Mouse (Mus musculus) heart, adult 2 months (tissue): Measurements from ENCODE around the gene Nfe2l2. TPM values are rescaled to one million over a fixed set of nuclear protein-coding genes. Genes with fewer than 3 reads are reported as not detected.

ENCODE experiments used
- DNase-seq, 2 experiments: peaks; one replicate each; pipeline ENCODE4 v3.0.0; 2021
- H3K27ac ChIP-seq: fragments of 200-600 bp; 2 replicates; pipeline ENCODE4 v1.8.1; 2022
- H3K27me3 ChIP-seq: fragments of 200-500 bp; 2 replicates; pipeline ENCODE4 v1.6.1; 2012; ENCODE audit warnings: mild to moderate bottlenecking, low read length, inconsistent platforms, mixed read lengths; ENCODE audit not compliant: control insufficient read depth, insufficient read depth
- H3K36me3 ChIP-seq: fragments of 200-500 bp; 2 replicates; pipeline ENCODE4 v1.6.1; 2012; ENCODE audit warnings: low read length, inconsistent platforms; ENCODE audit not compliant: control insufficient read depth, insufficient read depth
- H3K4me1 ChIP-seq: fragments of 200-500 bp; 2 replicates; pipeline ENCODE4 v1.6.1; 2011; ENCODE audit warnings: low read length; ENCODE audit not compliant: control insufficient read depth, insufficient read depth
- H3K4me3 ChIP-seq: fragments of 200-600 bp; 2 replicates; pipeline ENCODE4 v1.8.1; 2022
- H3K79me2 ChIP-seq: fragments of 200-500 bp; replicated peaks from 2 replicates; pipeline ENCODE4 v1.6.1; 2012; ENCODE audit warnings: mild to moderate bottlenecking, inconsistent platforms, low read length, moderate library complexity, mixed read lengths; ENCODE audit not compliant: control insufficient read depth, insufficient read depth
- H3K9ac ChIP-seq: fragments of 200-500 bp; 2 replicates; pipeline ENCODE4 v1.6.1; 2012; ENCODE audit warnings: low read depth, mild to moderate bottlenecking, control low read depth, inconsistent platforms, low read length, mixed read lengths
- CTCF ChIP-seq: fragments of 200-600 bp; IDR thresholded peaks from 2 replicates; pipeline ENCODE4 v1.8.1; 2022; ENCODE audit warnings: antibody characterized with exemption, mild to moderate bottlenecking, moderate library complexity
- EP300 ChIP-seq: fragments of 200-500 bp; IDR thresholded peaks from 2 replicates; pipeline ENCODE4 v1.6.1; 2011; ENCODE audit warnings: low read depth, low read length, control low read depth; ENCODE audit not compliant: insufficient read depth
- POLR2A ChIP-seq: fragments of 200-500 bp; IDR thresholded peaks from 2 replicates; pipeline ENCODE4 v1.6.1; 2011; ENCODE audit warnings: mild to moderate bottlenecking, low read depth, low read length, control low read depth; ENCODE audit not compliant: insufficient read depth
- WGBS: fragments of 180-500 bp; shearing (Covaris S2); methylation state at CpG from one replicate; pipeline ENCODE4 v1.1.7; 2018; 5-methylcytosine and 5-hydroxymethylcytosine counted together
- intact Hi-C: fragments of 180-260 bp; cut with DNase I; formaldehyde crosslinking; loops from one replicate; pipeline ENCODE4 v1.15.1; 2025
- polyA plus RNA-seq: library from polyadenylated mRNA; depleted of rRNA; stranded (reverse); fragments of >200 nt; gene quantifications from 2 replicates; pipeline ENCODE4 v1.2.3, GENCODE M21; 2012
- total RNA-seq, 2 experiments: library from RNA; stranded (reverse); gene quantifications; 2 replicates each; pipeline ENCODE4 v1.2.3; 2021

The Nfe2l2 gene
- total and polyA plus RNA-seq, 3 experiments: 36.5 to 67.1 (median 56.2) TPM

- TF ChIP-seq EP300 (no peak), CTCF (no peak)
- no peaks in the 10 kb centered on the region for H3K79me2 ChIP-seq
- intact Hi-C loops: no loop called here
- no peak for DNase-seq
- no peak overlapping the region for H3K9ac ChIP-seq
- H3K4me3 ChIP-seq: no peak overlapping the region
- H3K4me1 ChIP-seq: no peaks in the 10 kb centered on the region
- peaks cover 11% of the 10 kb centered on the region for H3K36me3 ChIP-seq
- 52% methylated on average over 3 of the region's 3 CpGs for WGBS
- H3K27ac ChIP-seq: no peak overlapping the region
- H3K27me3 ChIP-seq: no peaks in the 10 kb centered on the region
Measured at GRCm38 (mm10) chr2:75672561-75672960, 31.9 kb downstream of the Nfe2l2 start.

- WGBS: 85% methylated on average over 2 of the region's 2 CpGs
- Histone ChIP-seq H3K79me2 (no peaks in the 10 kb centered on the region), H3K27me3 (no peaks in the 10 kb centered on the region), H3K27ac (no peak overlapping the region), H3K9ac (no peak overlapping the region), H3K4me3 (no peak overlapping the region), H3K36me3 (peaks cover 6% of the 10 kb centered on the region), H3K4me1 (no peaks in the 10 kb centered on the region)
- no peak for DNase-seq
- intact Hi-C loops: no loop called here
- TF ChIP-seq POLR2A (no peak), CTCF (no peak), EP300 (no peak)
Measured at GRCm38 (mm10) chr2:75671337-75671660, 33.1 kb downstream of the Nfe2l2 start.

GRCm38 (mm10) chr2:75670446-75671336, 33.8 kb downstream of the Nfe2l2 start:
- Histone ChIP-seq H3K4me1 (no peaks in the 10 kb centered on the region), H3K9ac (no peak overlapping the region), H3K4me3 (no peak overlapping the region), H3K79me2 (no peaks in the 10 kb centered on the region), H3K27ac (no peak overlapping the region), H3K27me3 (no peaks in the 10 kb centered on the region), H3K36me3 (peaks cover under 1% of the 10 kb centered on the region)
- TF ChIP-seq CTCF (peak; percentile 31), EP300 (no peak)
- DNase-seq: no peak
- intact Hi-C loops: no loop called here
- 80% methylated on average over 6 of the region's 6 CpGs for WGBS

GRCm38 (mm10) chr2:75669491-75670445, 34.7 kb downstream of the Nfe2l2 start:
- WGBS: 55% methylated on average over 14 of the region's 14 CpGs
- no peaks in the 10 kb centered on the region for H3K4me1 ChIP-seq
- H3K4me3 ChIP-seq: no peak overlapping the region
- no peaks in the 10 kb centered on the region for H3K79me2 ChIP-seq
- DNase-seq: no peak
- no peak overlapping the region for H3K27ac ChIP-seq
- no peak for TF ChIP-seq POLR2A
- TF ChIP-seq CTCF: no peak
- TF ChIP-seq EP300: no peak
- H3K27me3 ChIP-seq: no peaks in the 10 kb centered on the region
- intact Hi-C loops: no loop called here
- peaks cover 3% of the 10 kb centered on the region; the same call in 1 of the 2 replicates for H3K36me3 ChIP-seq
- no peak overlapping the region for H3K9ac ChIP-seq

- Histone ChIP-seq H3K27me3 (no peaks in the 10 kb centered on the region), H3K4me1 (peaks cover 7% of the 10 kb centered on the region), H3K4me3 (peak overlapping the region; percentile 91; the same call in 1 of the 2 replicates), H3K79me2 (0 out of 2 replicates have a peak, but pooled peaks cover 2% of the 10 kb centered on the region), H3K27ac (no peak overlapping the region), H3K36me3 (peaks cover 37% of the 10 kb centered on the region), H3K9ac (no peak overlapping the region)
- intact Hi-C loops: loop anchor here (2.0 kb wide), 1 partner anchor 116 kb away; no protein-coding TSS in a partner anchor
- WGBS: 10% methylated on average over 2 of the region's 2 CpGs
- TF ChIP-seq POLR2A (no peak), CTCF (no peak), EP300 (no peak)
- DNase-seq: no peak
Measured at GRCm38 (mm10) chr2:75661106-75661505, 43.3 kb downstream of the Nfe2l2 start.
